Mouse (Mus musculus): ENCODE results near the gene Trappc4. TPM values are rescaled to one million over a fixed set of nuclear protein-coding genes. Genes with fewer than 3 reads are reported as not detected.
"Not testable (repeated sequence)": the region's sequence is repeated elsewhere in the genome, so short reads cannot be mapped to it uniquely, and the experiment has no call there.

Trappc4 gene
- total and polyA plus RNA-seq, 3 experiments = 9.6 to 71.4 (median 31.8) TPM

DNA sequence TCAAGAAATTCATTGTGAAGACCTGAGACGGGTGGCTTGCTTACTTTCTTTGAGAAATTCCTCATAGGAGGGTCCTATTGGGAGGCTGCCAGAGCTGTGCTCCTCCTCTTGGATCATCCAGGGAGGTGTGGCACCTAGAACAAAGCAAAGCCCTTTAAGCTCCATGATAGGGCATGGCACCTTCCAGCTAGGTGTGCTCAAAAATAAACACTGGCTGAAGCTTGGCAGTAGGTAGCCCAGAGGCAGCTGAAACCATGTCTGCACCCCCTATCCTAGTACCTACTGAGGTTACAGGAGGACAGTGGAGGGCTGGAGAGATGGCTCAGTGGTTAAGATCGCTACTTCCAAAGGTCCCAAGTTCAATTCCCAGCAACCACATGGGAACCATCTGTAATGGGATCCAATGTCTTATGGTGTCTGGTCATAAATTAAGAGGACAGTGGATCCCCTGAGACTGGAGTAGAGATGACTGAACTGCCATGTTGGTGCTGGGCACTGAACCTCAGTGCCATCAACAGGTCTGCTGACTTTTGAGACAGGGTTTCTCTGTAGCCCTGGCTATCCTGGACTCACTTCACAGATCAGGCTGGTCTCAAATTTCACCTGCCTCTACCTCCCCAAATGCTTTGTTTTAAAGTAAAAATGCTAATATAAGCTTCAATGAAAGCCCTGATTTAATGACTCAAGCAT, 3.4 kb upstream of the Trappc4 start:
- ATAC-seq (ENCODE audit: extremely low read depth, insufficient number of reproducible peaks, low FRiP score, poor library complexity, severe bottlenecking) (no peak), DNase-seq (ENCODE audit: low spot score) (no peak)
- Histone ChIP-seq H3K4me1 (ENCODE audit: insufficient read depth, low read depth, low read length) (peaks cover 52% of the 10 kb centered on the region), H3K27me3 (ENCODE audit: insufficient read depth, low read length) (no peaks in the 10 kb centered on the region), H3K4me3 (ENCODE audit: low read depth, low read length) (peak overlapping the region; percentile 1; the same call in 1 of the 2 replicates), H3K9me3 (replicated peaks) (no peaks in the 10 kb centered on the region), H3K36me3 (replicated peaks) (peaks cover 71% of the 10 kb centered on the region)
- no peak for TF ChIP-seq CTCF (IDR thresholded peaks at IDR 0.05; ENCODE audit: low read depth, low read length)
- TF ChIP-seq GATA2 (IDR thresholded peaks at IDR 0.05; ENCODE audit: borderline replicate concordance, low read depth, low read length) = no peak

DNA sequence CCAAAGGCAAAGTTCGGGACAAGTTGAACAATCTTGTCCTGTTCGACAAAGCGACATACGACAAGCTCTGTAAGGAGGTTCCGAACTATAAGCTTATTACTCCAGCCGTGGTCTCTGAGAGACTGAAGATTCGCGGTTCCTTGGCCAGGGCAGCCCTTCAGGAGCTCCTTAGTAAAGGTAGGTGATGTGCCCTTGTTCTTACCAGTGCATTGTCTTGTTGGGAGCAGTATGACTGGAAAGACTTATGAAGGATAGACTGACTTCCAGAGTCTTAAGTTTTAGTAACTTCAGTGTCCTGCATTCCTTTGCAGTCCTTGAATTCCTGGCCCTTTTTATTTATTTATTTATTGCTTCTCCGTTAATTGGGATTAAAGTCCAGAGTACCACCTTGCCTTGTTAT, 1.3 kb upstream of the Trappc4 start:
- Histone ChIP-seq H3K4me1 (ENCODE audit: insufficient read depth, low read depth, low read length) (peaks cover 60% of the 10 kb centered on the region), H3K4me3 (ENCODE audit: low read depth, low read length) (peak overlapping the region; percentile 84), H3K36me3 (replicated peaks) (peaks cover 74% of the 10 kb centered on the region)
- not testable (repeated sequence) for ATAC-seq (ENCODE audit: extremely low read depth, insufficient number of reproducible peaks, low FRiP score, poor library complexity, severe bottlenecking); H3K27me3 ChIP-seq (ENCODE audit: insufficient read depth, low read length); DNase-seq (ENCODE audit: low spot score); H3K9me3 ChIP-seq (replicated peaks)

DNA sequence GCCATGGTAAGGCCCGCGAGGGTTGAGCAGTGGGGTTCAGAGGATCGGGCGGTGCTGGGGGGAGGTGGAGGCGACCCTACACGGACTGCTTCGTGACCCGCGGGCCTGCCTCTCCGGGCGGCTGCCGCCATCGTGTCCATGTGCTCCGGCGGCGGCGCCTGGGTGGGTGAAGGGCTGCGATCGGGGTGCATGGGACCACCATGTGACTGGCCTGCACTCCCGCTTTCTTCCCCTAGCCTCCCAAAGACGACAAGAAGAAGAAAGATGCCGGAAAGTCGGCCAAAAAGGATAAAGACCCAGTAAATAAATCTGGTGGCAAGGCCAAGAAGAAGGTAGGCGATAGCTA, 325 bp upstream of the Trappc4 start:
- TF ChIP-seq GATA2 (IDR thresholded peaks at IDR 0.05; ENCODE audit: borderline replicate concordance, low read depth, low read length) = no peak
- TF ChIP-seq CTCF (IDR thresholded peaks at IDR 0.05; ENCODE audit: low read depth, low read length) = no peak
- no peak for TF ChIP-seq POLR2AphosphoS5 (IDR thresholded peaks at IDR 0.05; ENCODE audit: insufficient replicate concordance, low read depth, low read length)
- TF ChIP-seq TAL1 (conservative IDR thresholded peaks at IDR 0.05; ENCODE audit: low read depth, low read length) = no peak
- TF ChIP-seq GATA1 (IDR thresholded peaks at IDR 0.05; ENCODE audit: borderline replicate concordance, low read length) = no peak
- H3K27me3 ChIP-seq (ENCODE audit: insufficient read depth, low read length) = no peaks in the 10 kb centered on the region
- H3K36me3 ChIP-seq (replicated peaks) = peaks cover 74% of the 10 kb centered on the region
- no peak for DNase-seq (ENCODE audit: low spot score)
- ATAC-seq (ENCODE audit: extremely low read depth, insufficient number of reproducible peaks, low FRiP score, poor library complexity, severe bottlenecking) = no peak
- H3K4me3 ChIP-seq (ENCODE audit: low read depth, low read length) = peak overlapping the region; percentile 84
- H3K4me1 ChIP-seq (ENCODE audit: insufficient read depth, low read depth, low read length) = peaks cover 56% of the 10 kb centered on the region
- H3K9me3 ChIP-seq (replicated peaks) = no peaks in the 10 kb centered on the region

DNA sequence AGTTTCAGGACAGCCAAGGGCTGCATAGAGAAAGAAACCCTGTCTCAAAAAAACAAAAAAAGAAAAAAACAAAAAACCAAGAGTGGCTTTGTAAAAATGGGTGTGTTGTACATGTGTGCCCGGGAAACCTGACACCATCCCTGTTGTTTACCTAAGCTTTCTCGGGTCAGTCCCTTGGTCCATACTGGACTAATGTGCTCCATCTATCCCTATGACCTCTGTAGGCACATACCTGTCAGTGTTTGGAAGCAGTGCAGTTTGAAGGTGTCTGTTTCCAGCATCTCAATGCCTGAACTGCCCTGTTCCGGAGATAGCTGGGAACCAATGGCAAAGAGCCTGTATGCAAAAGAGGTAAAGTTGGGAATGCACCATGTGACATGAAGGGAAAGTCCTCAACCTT, 2.4 kb downstream of the Trappc4 start:
- Histone ChIP-seq H3K4me3 (ENCODE audit: low read depth, low read length) (no peak overlapping the region), H3K4me1 (ENCODE audit: insufficient read depth, low read depth, low read length) (peaks cover 56% of the 10 kb centered on the region), H3K27me3 (ENCODE audit: insufficient read depth, low read length) (no peaks in the 10 kb centered on the region), H3K36me3 (replicated peaks) (peaks cover 74% of the 10 kb centered on the region), H3K9me3 (replicated peaks) (no peaks in the 10 kb centered on the region)
- no peak for DNase-seq (ENCODE audit: low spot score)
- ATAC-seq (ENCODE audit: extremely low read depth, insufficient number of reproducible peaks, low FRiP score, poor library complexity, severe bottlenecking) = no peak
- TF ChIP-seq TAL1 (conservative IDR thresholded peaks at IDR 0.05; ENCODE audit: low read depth, low read length) (no peak), GATA1 (IDR thresholded peaks at IDR 0.05; ENCODE audit: borderline replicate concordance, low read length) (no peak), CTCF (IDR thresholded peaks at IDR 0.05; ENCODE audit: low read depth, low read length) (no peak), POLR2AphosphoS5 (IDR thresholded peaks at IDR 0.05; ENCODE audit: insufficient replicate concordance, low read depth, low read length) (no peak), GATA2 (IDR thresholded peaks at IDR 0.05; ENCODE audit: borderline replicate concordance, low read depth, low read length) (no peak)

DNA sequence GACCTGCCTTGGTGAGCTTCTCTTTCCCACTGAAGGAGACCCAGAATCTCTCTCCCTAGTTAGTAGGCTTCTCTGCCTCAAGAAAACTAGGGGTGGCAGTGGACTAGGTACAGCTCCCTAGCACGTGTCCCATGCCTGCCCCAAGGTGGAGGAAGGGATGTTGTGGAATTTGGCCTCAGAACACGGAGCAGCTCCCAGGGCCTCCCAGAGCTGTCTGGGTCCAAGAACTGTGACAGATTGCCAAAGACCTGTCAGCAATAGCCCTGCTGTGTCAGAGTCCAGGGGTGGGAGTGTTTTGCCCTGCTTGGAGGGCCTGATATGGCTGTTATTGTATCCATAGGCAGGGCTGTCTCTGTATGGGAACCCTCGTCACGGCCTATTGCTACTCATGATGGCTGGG, 6.3 kb downstream of the Trappc4 start:
- DNase-seq (ENCODE audit: low spot score) = no peak
- ATAC-seq (ENCODE audit: extremely low read depth, insufficient number of reproducible peaks, low FRiP score, poor library complexity, severe bottlenecking) = no peak
- H3K4me1 ChIP-seq (ENCODE audit: insufficient read depth, low read depth, low read length) = peaks cover 75% of the 10 kb centered on the region

DNA sequence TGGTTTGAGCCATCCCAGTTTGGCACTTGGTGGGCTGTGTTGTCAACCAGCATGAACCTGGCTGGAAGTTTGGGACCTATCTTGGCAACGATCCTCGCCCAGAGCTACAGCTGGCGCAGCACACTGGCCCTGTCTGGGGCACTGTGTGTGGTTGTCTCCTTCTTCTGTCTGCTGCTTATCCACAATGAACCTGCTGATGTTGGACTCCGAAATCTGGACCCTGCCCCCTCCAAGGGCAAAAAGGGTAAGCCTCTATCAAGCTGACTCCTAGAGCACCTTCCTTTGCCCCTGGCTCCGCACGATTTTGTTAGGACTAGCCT, 7.6 kb downstream of the Trappc4 start:
- Histone ChIP-seq H3K4me1 (ENCODE audit: insufficient read depth, low read depth, low read length) (peaks cover 67% of the 10 kb centered on the region), H3K27me3 (ENCODE audit: insufficient read depth, low read length) (no peaks in the 10 kb centered on the region), H3K4me3 (ENCODE audit: low read depth, low read length) (no peak overlapping the region), H3K9me3 (replicated peaks) (no peaks in the 10 kb centered on the region), H3K36me3 (replicated peaks) (peaks cover 65% of the 10 kb centered on the region)
- ATAC-seq (ENCODE audit: extremely low read depth, insufficient number of reproducible peaks, low FRiP score, poor library complexity, severe bottlenecking) = no peak
- TF ChIP-seq GATA2 (IDR thresholded peaks at IDR 0.05; ENCODE audit: borderline replicate concordance, low read depth, low read length) (no peak), TAL1 (conservative IDR thresholded peaks at IDR 0.05; ENCODE audit: low read depth, low read length) (no peak), GATA1 (IDR thresholded peaks at IDR 0.05; ENCODE audit: borderline replicate concordance, low read length) (no peak), CTCF (IDR thresholded peaks at IDR 0.05; ENCODE audit: low read depth, low read length) (no peak), POLR2AphosphoS5 (IDR thresholded peaks at IDR 0.05; ENCODE audit: insufficient replicate concordance, low read depth, low read length) (no peak)
- DNase-seq (ENCODE audit: low spot score) = no peak

More for the DNA sequence above, 6.3 kb downstream of the Trappc4 start:
- TF ChIP-seq GATA1 (IDR thresholded peaks at IDR 0.05; ENCODE audit: borderline replicate concordance, low read length) (no peak), CTCF (IDR thresholded peaks at IDR 0.05; ENCODE audit: low read depth, low read length) (no peak), GATA2 (IDR thresholded peaks at IDR 0.05; ENCODE audit: borderline replicate concordance, low read depth, low read length) (no peak), POLR2AphosphoS5 (IDR thresholded peaks at IDR 0.05; ENCODE audit: insufficient replicate concordance, low read depth, low read length) (no peak), TAL1 (conservative IDR thresholded peaks at IDR 0.05; ENCODE audit: low read depth, low read length) (no peak)
- H3K36me3 ChIP-seq (replicated peaks) = peaks cover 79% of the 10 kb centered on the region
- no peaks in the 10 kb centered on the region for H3K9me3 ChIP-seq (replicated peaks)
- H3K27me3 ChIP-seq (ENCODE audit: insufficient read depth, low read length) = no peaks in the 10 kb centered on the region
- H3K4me3 ChIP-seq (ENCODE audit: low read depth, low read length) = no peak overlapping the region

Data from G1E (cell line).